Mouse (Mus musculus) cerebellum, adult (tissue): Measurements from ENCODE around the gene Olfr96.
"Not testable (repeated sequence)": the region's sequence is repeated elsewhere in the genome, so short reads cannot be mapped to it uniquely, and the experiment has no call there.

ENCODE experiments used
- ATAC-seq: cut with Nextera tagmentation; 2 replicates; pipeline ENCODE4 v1.9.2; 2017; ENCODE audit warnings: mild to moderate bottlenecking, moderate library complexity, mixed read lengths; ENCODE audit not compliant: insufficient number of reproducible peaks, low FRiP score, low TSS enrichment

Olfr96 gene

DNA sequence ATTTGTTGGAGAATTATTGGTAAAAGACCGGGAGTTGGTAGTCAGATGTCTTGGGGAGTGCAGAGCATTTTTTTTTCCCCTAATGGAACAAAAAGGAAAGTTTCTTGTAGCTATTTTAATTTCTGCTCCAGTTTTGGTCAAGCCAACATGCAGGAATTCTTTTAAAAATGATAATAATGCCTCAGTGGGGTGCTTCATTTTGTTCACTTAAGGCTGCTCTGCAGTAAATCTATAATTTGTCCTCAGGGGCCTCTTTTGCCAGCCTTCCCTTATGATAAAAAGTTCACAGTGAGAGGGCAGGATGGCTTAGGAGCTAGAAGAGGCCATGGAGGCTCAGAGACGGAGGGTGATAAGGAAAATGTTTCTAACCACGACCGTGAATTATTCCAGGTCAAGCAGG is at the start of gene Olfr96:
Gene Olfr96, plus strand, starts transcription at position 301 of the 400 bp plus-strand sequence.
- no peak for ATAC-seq

DNA sequence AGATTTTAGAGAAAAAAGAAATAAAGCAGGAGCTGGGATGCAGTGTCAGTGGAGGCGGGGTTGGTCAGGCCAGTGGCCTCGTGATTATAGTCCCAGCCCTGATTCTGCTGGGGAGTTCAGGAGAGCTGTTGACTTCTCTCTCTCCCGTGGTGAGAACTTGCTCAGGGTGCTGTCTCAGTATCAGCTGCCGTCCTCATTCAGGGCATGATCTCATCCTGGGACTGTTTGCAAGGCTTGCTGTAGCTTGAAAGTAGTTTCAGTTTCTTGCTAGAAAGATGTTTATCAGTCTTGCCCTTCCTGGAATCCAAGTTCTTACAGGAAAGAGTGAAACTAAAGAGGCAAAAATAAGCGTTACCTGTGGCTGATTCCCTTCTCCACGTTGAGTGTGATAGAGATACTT is 34.5 kb upstream of the Olfr96 start:
- no peak for ATAC-seq

DNA sequence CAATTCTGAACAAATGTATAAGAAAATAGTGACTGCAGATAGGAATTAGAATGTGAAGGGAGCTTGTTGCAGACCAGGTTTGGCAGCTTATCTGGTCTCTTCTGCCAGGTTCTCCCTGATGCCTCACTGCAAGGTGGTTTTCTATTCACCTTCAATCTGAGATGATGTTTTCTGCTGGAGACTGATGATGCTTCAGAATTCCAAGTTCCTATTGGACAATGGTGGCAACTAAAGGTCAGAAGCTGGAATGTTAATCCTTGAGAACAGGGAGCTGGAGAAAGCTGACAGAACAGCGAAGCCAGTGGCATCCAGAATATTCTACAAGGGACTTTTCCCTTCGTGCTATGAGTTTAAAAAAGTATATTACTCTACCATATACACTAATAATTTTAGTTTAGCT is 29.2 kb upstream of the Olfr96 start:
- ATAC-seq: no peak

GRCm38 (mm10) chr17:37193032-37193431 is 26.9 kb upstream of the Olfr96 start:
- ATAC-seq: no peak

GRCm38 (mm10) chr17:37193656-37194055 is 26.3 kb upstream of the Olfr96 start, which contains the start of gene Ubd:
Gene Ubd (plus strand): TSS chr17:37193892.
- ATAC-seq: no peak

- ATAC-seq: no peak
These were observed 25.2 kb upstream of the Olfr96 start for GRCm38 (mm10) chr17:37194782-37195181.

DNA sequence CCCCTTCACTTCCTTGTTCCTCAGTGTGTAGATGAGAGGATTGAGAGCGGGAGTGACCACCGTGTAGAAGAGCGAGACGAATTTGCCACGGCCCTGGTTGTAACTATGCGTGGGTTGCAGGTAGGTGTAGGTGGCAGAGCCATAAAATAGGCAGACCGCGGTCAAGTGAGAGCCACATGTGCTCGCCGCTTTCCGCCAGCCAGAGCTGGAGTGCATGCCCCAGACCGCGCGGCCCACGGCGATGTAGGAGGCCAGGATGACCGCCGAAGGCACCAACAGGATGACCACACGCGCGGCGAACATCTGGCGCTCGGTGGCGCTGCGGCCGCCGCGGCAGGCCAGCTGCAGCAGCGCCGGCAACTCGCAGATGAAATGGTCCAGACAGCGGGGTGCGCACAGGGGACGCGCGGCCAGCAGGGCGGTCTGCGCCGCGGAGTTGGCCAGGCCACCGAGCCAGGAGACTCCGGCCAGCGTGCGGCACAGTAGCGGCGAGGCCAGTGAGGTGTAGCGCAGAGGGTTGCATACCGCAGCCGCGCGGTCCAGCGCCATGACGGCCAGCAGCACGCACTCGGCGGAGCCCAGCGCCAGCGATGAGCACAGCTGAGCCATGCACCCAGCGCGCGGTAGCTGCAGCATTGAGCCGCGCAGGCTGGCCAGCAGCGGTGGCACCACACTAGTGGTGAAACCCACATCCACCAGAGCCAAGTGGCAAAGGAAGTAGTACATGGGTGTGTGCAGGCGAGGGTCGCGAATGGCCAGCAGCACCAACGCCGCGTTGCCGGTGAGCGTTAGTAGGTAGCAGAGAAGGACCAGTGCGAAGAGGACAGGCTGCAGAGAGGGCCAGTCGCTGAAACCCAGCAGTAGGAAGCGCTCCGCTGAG is 22.9 kb upstream of the Olfr96 start:
- no peak for ATAC-seq

GRCm38 (mm10) chr17:37200894-37201293 is 19.1 kb upstream of the Olfr96 start, which contains the start of gene Olfr94:
Gene Olfr94 (minus strand): TSS chr17:37200994.
- no peak for ATAC-seq

- ATAC-seq: no peak; the same call in 1 of the 2 replicates
These were observed 16.6 kb upstream of the Olfr96 start for GRCm38 (mm10) chr17:37203206-37203916.

DNA sequence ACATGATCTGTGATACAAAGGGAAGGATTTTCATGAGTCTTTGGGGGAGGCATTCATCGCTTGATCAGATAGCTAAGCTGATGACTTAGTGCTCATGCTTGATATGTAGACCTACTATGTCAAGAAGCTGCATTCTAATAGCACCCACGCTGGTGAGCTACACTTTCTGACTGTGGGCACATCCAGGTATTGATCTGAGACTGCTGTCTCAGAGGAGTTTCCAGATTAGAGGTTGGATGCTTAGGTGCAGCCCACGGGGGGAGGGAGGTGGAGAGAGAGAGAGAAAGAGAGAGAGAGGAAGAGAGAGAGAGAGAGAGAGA is 16.1 kb upstream of the Olfr96 start:
- no peak for ATAC-seq

GRCm38 (mm10) chr17:37210884-37211768 is 8.8 kb upstream of the Olfr96 start:
- ATAC-seq: 0 out of 2 replicates have a peak, but pooled peaks have one; percentile 36

GRCm38 (mm10) chr17:37213018-37213417 is 6.9 kb upstream of the Olfr96 start, which contains the start of gene Olfr95:
Gene Olfr95 (minus strand): TSS chr17:37213118.
- ATAC-seq: no peak

GRCm38 (mm10) chr17:37218486-37218885 is 1.5 kb upstream of the Olfr96 start:
- ATAC-seq: no peak

- ATAC-seq: no peak
These were observed 1.9 kb downstream of the Olfr96 start for GRCm38 (mm10) chr17:37221879-37222278.

DNA sequence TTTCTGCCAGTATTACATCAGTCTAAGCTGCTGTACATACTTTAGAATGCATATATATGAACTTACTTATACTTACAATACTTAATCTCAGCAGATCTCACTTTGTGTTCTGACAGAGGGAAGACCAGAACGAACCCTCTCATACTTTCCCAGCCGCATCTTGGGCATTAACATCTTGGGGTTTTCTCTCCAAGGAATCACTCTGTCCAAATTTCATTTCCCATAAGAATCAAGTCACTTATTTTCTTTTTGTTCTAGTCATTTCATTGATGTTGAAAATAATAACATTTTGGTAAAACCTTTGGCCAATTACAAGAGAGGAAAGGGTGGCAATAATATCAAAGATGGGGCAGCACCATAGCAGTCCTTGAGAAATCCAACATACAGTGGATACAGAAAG is 17.3 kb downstream of the Olfr96 start, which contains the start of gene Olfr97:
Gene Olfr97, minus strand, starts transcription at position 101 of the 400 bp plus-strand sequence.
- not testable (repeated sequence) for ATAC-seq

- ATAC-seq: no peak
These were observed 22.3 kb downstream of the Olfr96 start for GRCm38 (mm10) chr17:37242198-37242597.

- no peak for ATAC-seq
These were observed 26.8 kb downstream of the Olfr96 start for GRCm38 (mm10) chr17:37246715-37247114.

DNA sequence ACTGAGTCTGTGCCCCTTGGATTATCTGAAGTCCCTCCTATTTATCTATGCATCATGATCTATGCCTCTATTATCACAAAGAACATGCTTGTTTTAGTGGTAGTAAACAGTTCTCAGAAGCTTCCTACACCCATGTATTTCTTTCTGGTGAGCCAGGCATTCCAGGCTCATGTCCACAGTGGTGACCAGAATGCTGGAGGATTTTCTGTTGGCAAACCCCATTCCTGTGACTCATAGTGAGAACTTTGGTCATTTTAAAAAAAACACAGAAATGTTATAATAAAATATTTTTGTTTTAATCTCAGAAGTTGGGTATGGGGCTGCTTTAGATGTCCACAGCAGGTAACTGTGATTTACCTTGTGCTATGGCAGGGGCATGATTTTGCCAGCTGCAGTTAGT is 29.5 kb downstream of the Olfr96 start:
- ATAC-seq: no peak

- no peak for ATAC-seq
These were observed 30.6 kb downstream of the Olfr96 start for GRCm38 (mm10) chr17:37250544-37250943.

DNA sequence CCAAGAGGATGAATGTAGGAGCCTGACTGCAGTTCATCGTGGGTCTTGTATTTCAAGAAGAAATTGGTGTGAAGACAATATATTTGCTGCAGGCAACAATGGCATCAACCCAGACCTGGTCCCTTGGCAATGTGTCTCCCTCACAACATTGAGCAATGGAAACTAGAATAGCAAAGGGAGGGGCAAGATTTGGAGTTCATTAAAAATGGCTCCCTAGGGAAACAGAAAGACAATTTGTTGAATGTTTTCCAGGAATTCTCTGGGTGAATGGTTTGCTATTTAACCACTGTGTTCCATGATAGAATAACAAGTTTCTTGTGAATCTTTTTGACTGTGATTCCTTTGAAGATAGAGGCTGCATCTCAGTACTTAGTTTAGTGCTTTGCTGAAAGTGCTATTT is 43.7 kb downstream of the Olfr96 start, which contains the start of gene Olfr98:
Gene Olfr98, minus strand, starts transcription at position 124 of the 400 bp plus-strand sequence.
- no peak for ATAC-seq
